ENCODE assay signal across 18 mouse cellular contexts in genomic region chr4:152024525-152024924, GRCm38 (mm10). TPM values are rescaled to one million over a fixed set of nuclear protein-coding genes. Genes with fewer than 3 reads are reported as not detected.
DNase-seq lines count a peak whose midpoint lies in the region; ATAC-seq and TF ChIP-seq lines count a peak whose summit lies in the region.
"Had no signal": no experiment of that assay in that cellular context is flagged by ENCODE, and none has a peak within 500 bp of the region (broad histone marks: within the 10 kb centered on the region; RNA-seq: fewer than 3 reads in every experiment).

No protein-coding gene starts in this region.

- no peak overlapping the region for H3K9ac ChIP-seq in liver, embryonic 11.5 days (ENCODE audit: low read depth, low read length)
- peak overlapping the region; percentile 14; the same call in 1 of the 2 replicates for H3K9ac ChIP-seq in midbrain, embryonic 15.5 days
- no peak overlapping the region for H3K9ac ChIP-seq in midbrain, embryonic 16.5 days (ENCODE audit: low read depth, low read length)
- H3K9ac ChIP-seq in limb, embryonic 12.5 days (replicated peaks) = 0 out of 2 replicates have a peak overlapping the region, but pooled peaks have one; percentile 23
- no peak overlapping the region for H3K9ac ChIP-seq in liver, postnatal 0 days (replicated peaks)
- H3K9ac ChIP-seq: neural tube, embryonic 12.5 days had no signal

- no peaks in the 10 kb centered on the region for H3K9me3 ChIP-seq in liver, embryonic 11.5 days (ENCODE audit: control insufficient read depth, low read length)
- no peaks in the 10 kb centered on the region for H3K9me3 ChIP-seq in midbrain, embryonic 15.5 days
- H3K9me3 ChIP-seq in midbrain, embryonic 16.5 days (replicated peaks; ENCODE audit: control insufficient read depth, low read length, poor library complexity, severe bottlenecking) = no peaks in the 10 kb centered on the region
- no peaks in the 10 kb centered on the region for H3K9me3 ChIP-seq in limb, embryonic 12.5 days
- H3K9me3 ChIP-seq in liver, postnatal 0 days (ENCODE audit: low read length) = no peaks in the 10 kb centered on the region
- H3K9me3 ChIP-seq: neural tube, embryonic 12.5 days had no signal

- H3K27me3 ChIP-seq in liver, embryonic 11.5 days (replicated peaks; ENCODE audit: control insufficient read depth, insufficient read depth, low read length) = no peaks in the 10 kb centered on the region
- H3K27me3 ChIP-seq in midbrain, embryonic 15.5 days (replicated peaks) = no peaks in the 10 kb centered on the region
- no peaks in the 10 kb centered on the region for H3K27me3 ChIP-seq in midbrain, embryonic 16.5 days (ENCODE audit: control insufficient read depth, insufficient read depth, low read depth, low read length)
- H3K27me3 ChIP-seq in limb, embryonic 12.5 days = no peaks in the 10 kb centered on the region
- H3K27me3 ChIP-seq in liver, postnatal 0 days (ENCODE audit: insufficient read depth, low read length) = no peaks in the 10 kb centered on the region
- H3K27me3 ChIP-seq: neural tube, embryonic 12.5 days had no signal

- H3K4me2 ChIP-seq in liver, embryonic 11.5 days = peak overlapping the region; percentile 98
- H3K4me2 ChIP-seq in midbrain, embryonic 15.5 days = peak overlapping the region; percentile 15; the same call in 1 of the 2 replicates
- H3K4me2 ChIP-seq in midbrain, embryonic 16.5 days (ENCODE audit: low read length) = no peak overlapping the region
- peak overlapping the region; percentile 97; the same call in 1 of the 2 replicates for H3K4me2 ChIP-seq in limb, embryonic 12.5 days
- H3K4me2 ChIP-seq in liver, postnatal 0 days (ENCODE audit: low read depth, low read length) = 0 out of 2 replicates have a peak overlapping the region, but pooled peaks have one; percentile 4

- TF ChIP-seq CTCF in liver, postnatal 0 days (IDR thresholded peaks at IDR 0.05; ENCODE audit: low read depth) = no peak

- ATAC-seq in liver, embryonic 11.5 days (replicated peaks; ENCODE audit: low FRiP score) = no peak
- no peak for ATAC-seq in midbrain, embryonic 15.5 days (replicated peaks)
- no peak for ATAC-seq in midbrain, embryonic 16.5 days
- no peak for ATAC-seq in limb, embryonic 12.5 days (ENCODE audit: insufficient number of reproducible peaks, insufficient read depth, low FRiP score, low TSS enrichment, low read depth)
- no peak for ATAC-seq in liver, postnatal 0 days
- ATAC-seq: forebrain, postnatal 0 days; hindbrain, postnatal 0 days; intestine, postnatal 0 days had no signal

- H3K4me3 ChIP-seq in liver, embryonic 11.5 days (ENCODE audit: low read depth, low read length) = no peak overlapping the region
- no peak overlapping the region for H3K4me3 ChIP-seq in midbrain, embryonic 15.5 days
- H3K4me3 ChIP-seq in midbrain, embryonic 16.5 days (ENCODE audit: low read depth, low read length) = no peak overlapping the region
- no peak overlapping the region for H3K4me3 ChIP-seq in limb, embryonic 12.5 days (replicated peaks)
- no peak overlapping the region for H3K4me3 ChIP-seq in liver, postnatal 0 days (ENCODE audit: low read depth, low read length)
- H3K4me3 ChIP-seq: gastrocnemius, adult 2 months; neural tube, embryonic 12.5 days had no signal

- H3K4me1 ChIP-seq in liver, embryonic 11.5 days (replicated peaks; ENCODE audit: control insufficient read depth, insufficient read depth, low read length) = peaks cover 30% of the 10 kb centered on the region
- H3K4me1 ChIP-seq in midbrain, embryonic 15.5 days = peaks cover 53% of the 10 kb centered on the region
- peaks cover 44% of the 10 kb centered on the region for H3K4me1 ChIP-seq in midbrain, embryonic 16.5 days (ENCODE audit: control insufficient read depth, insufficient read depth, low read length)
- peaks cover 39% of the 10 kb centered on the region for H3K4me1 ChIP-seq in limb, embryonic 12.5 days (replicated peaks)
- H3K4me1 ChIP-seq in liver, postnatal 0 days (ENCODE audit: insufficient read depth) = peaks cover 31% of the 10 kb centered on the region

- intact Hi-C loops in left cerebral cortex, postnatal 25 days (cut with DNase I) = no loop called here

- no peak for DNase-seq in liver, embryonic 11.5 days (ENCODE audit: low spot score)
- DNase-seq in liver = no peak
- DNase-seq in liver, postnatal 0 days = no peak
- no peak for DNase-seq in left cerebral cortex, postnatal 25 days (ENCODE audit: low spot score in 2 of 2)
- DNase-seq: adrenal gland, adult 2 months; cerebellum, adult 8-10 months; forebrain, postnatal 0 days; gastrocnemius, adult 2 months; right cerebral cortex, adult 18-20 months; thymus, postnatal 25 days had no signal

- no peak for TF ChIP-seq EP300 in liver, postnatal 0 days (IDR thresholded peaks at IDR 0.05; ENCODE audit: low read depth)

- no peak overlapping the region for H3K27ac ChIP-seq in liver, embryonic 11.5 days (ENCODE audit: low read depth, low read length)
- H3K27ac ChIP-seq in midbrain, embryonic 15.5 days = no peak overlapping the region
- no peak overlapping the region for H3K27ac ChIP-seq in midbrain, embryonic 16.5 days (ENCODE audit: low read length)
- H3K27ac ChIP-seq in limb, embryonic 12.5 days = no peak overlapping the region
- H3K27ac ChIP-seq in liver, postnatal 0 days (ENCODE audit: low read depth) = no peak overlapping the region
- H3K27ac ChIP-seq: gastrocnemius, adult 2 months; hindbrain, postnatal 0 days; neural tube, embryonic 12.5 days had no signal

- H3K36me3 ChIP-seq in liver, embryonic 11.5 days (ENCODE audit: control insufficient read depth, insufficient read depth, low read length) = peaks cover 37% of the 10 kb centered on the region
- peaks cover 27% of the 10 kb centered on the region for H3K36me3 ChIP-seq in midbrain, embryonic 15.5 days (replicated peaks)
- peaks cover 34% of the 10 kb centered on the region for H3K36me3 ChIP-seq in midbrain, embryonic 16.5 days (ENCODE audit: control insufficient read depth, insufficient read depth, low read length)
- H3K36me3 ChIP-seq in limb, embryonic 12.5 days = peaks cover 65% of the 10 kb centered on the region
- H3K36me3 ChIP-seq in liver, postnatal 0 days (replicated peaks; ENCODE audit: insufficient read depth, low read length) = peaks cover 35% of the 10 kb centered on the region

- WGBS in liver, embryonic 11.5 days = 89% methylated on average over 11 of the region's 11 CpGs
- 93% methylated on average over 11 of the region's 11 CpGs for WGBS in midbrain, embryonic 15.5 days
- 91% methylated on average over 11 of the region's 11 CpGs for WGBS in midbrain, embryonic 16.5 days
- 91% methylated on average over 11 of the region's 11 CpGs for WGBS in limb, embryonic 12.5 days
- WGBS in liver, postnatal 0 days (ENCODE audit: insufficient replicate concordance) = 89% methylated on average over 11 of the region's 11 CpGs

RNA-seq across cellular contexts. Expression of gene Zbtb48, which starts 2.9 kb away (rescaled TPM):
- 17.0 and 17.8 TPM in 2 replicates for polyA plus RNA-seq in liver, embryonic 11.5 days (2014; fragmentation: Nextera tagmentation; extraction: Ambion mirVana)
- 22.1 and 23.9 TPM in 2 replicates for polyA plus RNA-seq in midbrain, embryonic 15.5 days (2015; fragmentation: Nextera tagmentation; extraction: Ambion mirVana)
- polyA plus RNA-seq in midbrain, embryonic 16.5 days (2015; fragmentation: Nextera tagmentation; extraction: Ambion mirVana) = 19.3 and 21.5 TPM in 2 replicates
- 25.6 and 30.5 TPM in 2 replicates for polyA plus RNA-seq in limb, embryonic 12.5 days (2016; fragmentation: Nextera tagmentation; extraction: Ambion mirVana)
- 7.4 and 8.5 TPM in 2 replicates for polyA plus RNA-seq in liver, postnatal 0 days (2015; fragmentation: Nextera tagmentation; extraction: Ambion mirVana)
- 10 to 100 TPM; 13.6 to 15.5 TPM for total RNA-seq in left cerebral cortex, postnatal 25 days (2021)

RNA-seq across cellular contexts. Expression of gene Tas1r1, which starts 13.8 kb away (rescaled TPM):
- 0.18 and 0.21 TPM in 2 replicates for polyA plus RNA-seq in liver, embryonic 11.5 days (2014; fragmentation: Nextera tagmentation; extraction: Ambion mirVana)
- 1.5 and 1.6 TPM in 2 replicates for polyA plus RNA-seq in midbrain, embryonic 15.5 days (2015; fragmentation: Nextera tagmentation; extraction: Ambion mirVana)
- 2.1 and 2.4 TPM in 2 replicates for polyA plus RNA-seq in midbrain, embryonic 16.5 days (2015; fragmentation: Nextera tagmentation; extraction: Ambion mirVana)
- 0.91 and 1.1 TPM in 2 replicates for polyA plus RNA-seq in limb, embryonic 12.5 days (2016; fragmentation: Nextera tagmentation; extraction: Ambion mirVana)
- polyA plus RNA-seq in liver, postnatal 0 days (2015; fragmentation: Nextera tagmentation; extraction: Ambion mirVana) = 0.07 TPM in 2 replicates
- under 1 TPM; 0.37 to 0.76 TPM for total RNA-seq in left cerebral cortex, postnatal 25 days (2021)
- total RNA-seq: liver, adult 2 months had no signal
- polyA plus RNA-seq: adrenal gland, adult 2 months; liver, adult 2 months; small intestine, adult 2 months had no signal

RNA-seq across cellular contexts. Expression of gene Nol9, which starts 14.6 kb away (rescaled TPM):
- 53.3 and 59.4 TPM in 2 replicates for polyA plus RNA-seq in liver, embryonic 11.5 days (2014; fragmentation: Nextera tagmentation; extraction: Ambion mirVana)
- polyA plus RNA-seq in midbrain, embryonic 15.5 days (2015; fragmentation: Nextera tagmentation; extraction: Ambion mirVana) = 25.4 and 27.4 TPM in 2 replicates
- 22.8 and 24.0 TPM in 2 replicates for polyA plus RNA-seq in midbrain, embryonic 16.5 days (2015; fragmentation: Nextera tagmentation; extraction: Ambion mirVana)
- polyA plus RNA-seq in limb, embryonic 12.5 days (2016; fragmentation: Nextera tagmentation; extraction: Ambion mirVana) = 45.2 and 46.3 TPM in 2 replicates
- polyA plus RNA-seq in liver, postnatal 0 days (2015; fragmentation: Nextera tagmentation; extraction: Ambion mirVana) = 8.0 and 8.5 TPM in 2 replicates
- 10 to 100 TPM; 16.5 to 18.8 TPM for total RNA-seq in left cerebral cortex, postnatal 25 days (2021)

RNA-seq across cellular contexts. Expression of gene Klhl21, which starts 15.9 kb away (rescaled TPM):
- 9.1 and 9.4 TPM in 2 replicates for polyA plus RNA-seq in liver, embryonic 11.5 days (2014; fragmentation: Nextera tagmentation; extraction: Ambion mirVana)
- polyA plus RNA-seq in midbrain, embryonic 15.5 days (2015; fragmentation: Nextera tagmentation; extraction: Ambion mirVana) = 3.6 and 4.0 TPM in 2 replicates
- polyA plus RNA-seq in midbrain, embryonic 16.5 days (2015; fragmentation: Nextera tagmentation; extraction: Ambion mirVana) = 3.0 and 3.4 TPM in 2 replicates
- polyA plus RNA-seq in limb, embryonic 12.5 days (2016; fragmentation: Nextera tagmentation; extraction: Ambion mirVana) = 16.9 and 18.3 TPM in 2 replicates
- 4.2 TPM in 2 replicates for polyA plus RNA-seq in liver, postnatal 0 days (2015; fragmentation: Nextera tagmentation; extraction: Ambion mirVana)
- 10 to 100 TPM; 13.5 to 16.4 TPM for total RNA-seq in left cerebral cortex, postnatal 25 days (2021)

RNA-seq across cellular contexts. Expression of gene Phf13, which starts 28.5 kb away (rescaled TPM):
- polyA plus RNA-seq in liver, embryonic 11.5 days (2014; fragmentation: Nextera tagmentation; extraction: Ambion mirVana) = 15.5 and 16.5 TPM in 2 replicates
- polyA plus RNA-seq in midbrain, embryonic 15.5 days (2015; fragmentation: Nextera tagmentation; extraction: Ambion mirVana) = 22.5 and 22.7 TPM in 2 replicates
- polyA plus RNA-seq in midbrain, embryonic 16.5 days (2015; fragmentation: Nextera tagmentation; extraction: Ambion mirVana) = 21.2 and 24.4 TPM in 2 replicates
- polyA plus RNA-seq in limb, embryonic 12.5 days (2016; fragmentation: Nextera tagmentation; extraction: Ambion mirVana) = 41.8 and 43.6 TPM in 2 replicates
- polyA plus RNA-seq in liver, postnatal 0 days (2015; fragmentation: Nextera tagmentation; extraction: Ambion mirVana) = 3.6 and 4.1 TPM in 2 replicates
- 10 to 100 TPM; 13.1 to 13.9 TPM for total RNA-seq in left cerebral cortex, postnatal 25 days (2021)

Comparison
In these comparisons a context has a peak if more than half of its experiments do, and no peak if none do; other contexts are left out.
1. H3K9ac ChIP-seq: peak in midbrain, embryonic 15.5 days (single experiment) and limb, embryonic 12.5 days (single experiment); none in liver, embryonic 11.5 days (single experiment), midbrain, embryonic 16.5 days (single experiment) and liver, postnatal 0 days (single experiment).